Mouse (Mus musculus): ENCODE measurements around the gene Serpina1b.
"Not testable (repeated sequence)": the region's sequence is repeated elsewhere in the genome, so short reads cannot be mapped to it uniquely, and the experiment has no call there.

Serpina1b gene

GRCm38 (mm10) chr12:103830273-103830672 is at the start of gene Serpina1b:
Serpina1b (minus strand) TSS chr12:103830373.
- not testable (repeated sequence) for DNase-seq

- DNase-seq, result not testable (repeated sequence)
These were observed 36.7 kb upstream of the Serpina1b start for GRCm38 (mm10) chr12:103866873-103867272.

DNA sequence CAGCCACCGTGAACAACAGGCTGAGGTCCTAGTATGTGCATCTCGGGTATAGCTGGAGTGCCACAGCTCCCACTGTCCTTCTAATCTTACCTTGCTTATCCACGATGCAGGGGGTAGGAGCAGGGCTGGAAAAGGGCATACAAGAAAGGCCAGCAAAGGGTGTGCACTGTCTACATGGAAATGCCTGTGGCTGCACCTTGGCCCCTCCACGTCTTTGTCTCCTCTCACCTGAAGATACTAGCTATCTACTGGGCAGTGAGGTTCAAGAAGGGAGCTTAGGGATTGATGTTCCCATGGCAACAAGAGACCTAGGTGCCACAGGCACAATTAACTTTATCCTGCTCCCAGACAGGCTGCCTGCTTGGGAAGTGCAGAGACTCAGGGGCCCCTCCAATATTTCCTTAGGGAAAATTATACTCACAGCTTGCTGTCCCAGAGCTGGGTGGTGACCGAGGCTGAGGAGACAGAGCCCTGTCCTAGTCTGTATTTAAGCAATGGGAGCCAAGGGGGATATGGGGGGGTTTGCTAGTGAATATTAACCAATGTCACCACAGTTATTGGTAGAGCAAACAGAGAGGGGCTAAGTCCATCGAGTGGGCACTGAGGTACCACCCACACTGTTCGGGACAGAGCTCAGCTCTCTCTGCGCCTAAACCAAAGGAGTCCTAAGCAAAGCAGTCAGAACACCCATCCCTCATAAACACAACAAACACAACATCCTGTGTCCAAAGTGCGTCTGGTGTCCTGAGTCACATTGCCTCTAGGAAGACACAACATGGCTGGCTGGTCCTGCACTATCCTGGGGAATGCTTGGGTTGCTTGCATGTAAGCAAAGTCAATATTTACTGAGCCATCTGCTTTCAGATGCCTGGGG is 33.2 kb upstream of the Serpina1b start, which contains the start of gene Serpina1a:
Gene Serpina1a (minus strand): TSS at position 462 of the 874 bp plus-strand sequence.
- not testable (repeated sequence) for DNase-seq

- no peak for DNase-seq
These were observed 30.8 kb upstream of the Serpina1b start for GRCm38 (mm10) chr12:103860976-103861375.

DNA sequence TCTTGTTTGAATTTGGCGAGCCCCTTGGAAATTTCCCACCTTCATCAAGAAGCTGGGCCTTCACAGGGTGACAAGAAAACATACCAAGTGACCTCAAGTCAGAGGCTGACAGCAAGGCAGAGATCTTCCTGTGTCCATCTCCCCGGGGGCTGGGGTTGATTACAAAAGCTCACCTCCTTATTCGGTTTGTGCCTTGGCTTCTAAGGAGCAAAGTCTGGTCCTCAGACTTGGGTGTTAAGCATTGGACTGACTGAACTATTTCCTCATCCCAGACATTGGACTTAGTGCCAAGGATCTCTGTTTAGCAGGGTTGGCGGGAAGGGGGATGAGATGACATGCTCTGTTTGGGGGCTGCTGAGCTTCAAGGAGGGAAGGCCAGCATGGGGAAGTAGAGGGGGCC is 30.4 kb upstream of the Serpina1b start:
- not testable (repeated sequence) for DNase-seq

DNA sequence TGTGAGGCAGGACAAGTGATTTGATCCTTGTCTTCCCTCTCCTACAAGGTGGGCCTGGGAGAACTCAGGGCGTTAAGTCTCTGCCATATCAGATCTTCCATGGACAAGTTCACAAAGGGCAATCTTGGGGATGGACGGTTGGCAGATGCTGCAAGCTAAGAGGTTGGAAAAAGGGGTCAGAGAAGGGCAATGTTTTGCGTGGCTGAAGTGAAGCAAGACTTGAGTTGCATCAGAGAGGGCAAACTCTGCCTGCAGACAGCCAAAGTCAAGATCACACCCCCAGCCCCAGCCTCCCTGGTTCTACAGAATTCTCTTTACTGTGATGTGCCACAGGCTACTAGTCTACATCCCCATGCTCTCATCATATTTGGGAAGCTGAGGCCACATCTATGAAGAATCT is 29.4 kb upstream of the Serpina1b start:
- not testable (repeated sequence) for DNase-seq

- not testable (repeated sequence) for DNase-seq
These were observed 22.9 kb upstream of the Serpina1b start for GRCm38 (mm10) chr12:103853032-103853431.

DNA sequence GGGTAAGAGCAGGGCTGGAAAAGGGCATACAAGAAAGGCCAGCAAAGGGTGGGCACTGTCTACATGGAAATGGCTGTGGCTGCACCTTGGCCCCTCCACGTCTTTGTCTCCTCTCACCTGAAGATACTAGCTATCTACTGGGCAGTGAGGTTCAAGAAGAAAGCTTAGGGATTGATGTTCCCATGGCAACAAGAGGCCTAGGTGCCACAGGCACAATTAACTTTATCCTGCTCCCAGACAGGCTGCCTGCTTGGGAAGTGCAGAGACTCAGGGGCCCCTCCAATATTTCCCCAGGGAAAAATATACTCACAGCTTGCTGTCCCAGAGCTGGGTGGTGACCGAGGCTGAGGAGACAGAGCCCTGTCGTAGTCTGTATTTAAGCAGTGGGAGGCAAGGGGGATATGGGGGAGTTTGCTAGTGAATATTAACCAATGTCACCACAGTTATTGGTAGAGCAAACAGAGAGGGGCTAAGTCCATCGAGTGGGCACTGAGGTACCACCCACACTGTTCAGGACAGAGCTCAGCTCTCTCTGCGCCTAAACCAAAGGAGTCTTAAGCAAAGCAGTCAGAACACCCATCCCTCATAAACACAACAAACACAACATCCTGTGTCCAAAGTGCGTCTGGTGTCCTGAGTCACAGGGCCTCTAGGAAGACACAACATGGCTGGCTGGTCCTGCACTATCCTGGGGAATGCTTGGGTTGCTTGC is 2.4 kb downstream of the Serpina1b start:
- not testable (repeated sequence) for DNase-seq

DNA sequence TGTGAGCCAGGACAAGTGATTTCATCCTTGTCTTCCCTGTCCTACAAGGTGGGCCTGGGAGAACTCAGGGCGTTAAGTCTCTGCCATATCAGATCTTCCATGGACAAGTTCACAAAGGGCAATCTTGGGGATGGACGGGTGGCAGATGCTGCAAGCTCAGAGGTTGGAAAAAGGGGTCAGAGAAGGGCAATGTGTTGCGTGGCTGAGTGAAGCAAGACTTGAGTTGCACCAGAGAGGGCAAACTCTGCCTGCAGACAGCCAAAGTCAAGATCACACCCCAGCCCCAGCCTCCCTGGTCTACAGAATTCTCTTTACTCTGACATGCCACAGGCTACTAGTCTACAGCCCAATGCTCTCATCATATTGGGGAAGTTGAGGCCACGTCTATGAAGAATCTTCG is 6.3 kb downstream of the Serpina1b start:
- DNase-seq, result not testable (repeated sequence)

GRCm38 (mm10) chr12:103773246-103773851 is 56.8 kb downstream of the Serpina1b start, which contains the start of gene Serpina1d:
Serpina1d (minus strand) TSS chr12:103773592.
- DNase-seq, result not testable (repeated sequence)

- not testable (repeated sequence) for DNase-seq
These were observed 59.6 kb downstream of the Serpina1b start for GRCm38 (mm10) chr12:103770597-103770996.

GRCm38 (mm10) chr12:103763083-103763482 is 67.1 kb downstream of the Serpina1b start:
- DNase-seq, result not testable (repeated sequence)

GRCm38 (mm10) chr12:103760316-103760715 is 69.9 kb downstream of the Serpina1b start:
- DNase-seq, result not testable (repeated sequence)

DNA sequence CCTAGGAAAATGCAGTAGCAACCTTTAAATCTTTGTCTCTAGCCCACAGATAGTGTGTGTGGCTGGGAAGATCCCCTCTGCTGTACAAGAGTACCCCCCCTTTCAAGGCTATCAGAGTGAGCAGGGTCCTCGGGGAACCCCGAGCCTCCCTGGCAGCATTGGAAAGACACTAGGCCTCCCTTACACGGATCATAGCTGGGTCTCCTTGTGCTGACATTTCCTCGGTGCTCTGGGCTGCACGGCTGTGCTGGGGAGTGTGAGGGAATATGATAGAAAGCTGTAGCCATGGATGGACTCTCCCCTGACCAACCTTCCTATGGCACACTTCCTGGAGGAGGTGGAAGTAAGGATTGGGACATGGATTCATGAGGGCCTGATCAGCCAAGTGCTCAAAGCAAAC is 84.2 kb downstream of the Serpina1b start:
- not testable (repeated sequence) for DNase-seq

- not testable (repeated sequence) for DNase-seq
These were observed 92.2 kb downstream of the Serpina1b start for GRCm38 (mm10) chr12:103737791-103738580.

DNA sequence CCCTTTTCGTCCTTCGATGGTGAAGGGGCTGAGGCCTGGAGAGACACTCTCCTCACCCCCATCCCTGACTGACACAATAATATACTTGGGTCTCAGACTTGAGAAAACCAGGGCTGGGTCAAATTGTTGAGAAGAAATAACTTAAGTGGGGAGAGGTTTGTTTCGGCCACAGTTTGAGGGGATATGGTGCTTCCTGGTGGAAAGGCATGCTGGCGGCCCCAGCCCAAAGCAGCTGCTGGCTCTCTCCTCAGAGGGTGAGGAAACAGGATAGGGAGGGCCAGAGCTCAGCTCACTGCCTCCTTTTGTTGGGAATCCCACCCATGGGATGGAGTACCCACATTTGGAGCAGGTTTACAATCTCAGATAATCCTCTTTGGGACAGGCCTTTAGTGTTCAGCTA is 94.6 kb downstream of the Serpina1b start:
- not testable (repeated sequence) for DNase-seq

DNA sequence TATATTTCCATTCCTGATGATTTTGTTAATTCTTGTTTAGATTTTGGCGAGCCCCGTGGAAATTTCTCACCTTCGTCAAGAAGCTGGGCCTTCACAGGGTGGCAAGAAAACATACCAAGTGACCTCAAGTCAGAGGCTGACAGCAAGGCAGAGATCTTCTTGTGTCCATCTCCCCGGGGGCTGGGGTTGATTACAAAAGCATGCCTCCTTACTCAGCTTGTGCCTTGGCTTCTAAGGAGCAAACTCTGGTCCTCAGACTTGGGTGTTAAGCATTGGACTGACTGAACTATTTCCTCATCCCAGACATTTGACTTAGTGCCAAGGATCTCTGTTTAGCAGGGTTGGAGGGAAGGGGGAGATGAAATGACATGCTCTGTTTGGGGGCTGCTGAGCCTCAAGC is 95.1 kb downstream of the Serpina1b start:
- not testable (repeated sequence) for DNase-seq

DNA sequence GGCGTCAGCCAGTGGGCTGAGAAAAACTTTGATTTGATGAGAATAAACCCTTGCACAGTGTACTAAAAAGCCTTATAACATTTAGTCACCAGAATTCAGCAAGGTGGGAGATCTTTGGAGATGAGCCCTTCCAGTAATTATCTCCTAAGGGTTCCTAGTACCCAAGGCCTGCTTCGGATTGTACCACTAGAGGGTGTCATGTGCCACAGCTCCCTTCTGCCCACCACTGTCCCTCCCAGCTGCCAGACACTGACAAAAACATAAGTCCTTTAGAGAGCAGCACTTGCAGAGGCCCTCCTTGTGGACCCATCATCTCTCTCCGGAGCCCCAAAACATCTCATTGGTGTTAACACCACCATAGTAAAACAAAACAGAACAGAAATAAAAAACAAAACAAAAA is 118.6 kb downstream of the Serpina1b start:
- DNase-seq, result no peak

- no peak for DNase-seq
These were observed 119.8 kb downstream of the Serpina1b start for GRCm38 (mm10) chr12:103710405-103710804.

GRCm38 (mm10) chr12:103706113-103706512 is 124.1 kb downstream of the Serpina1b start:
- DNase-seq, result no peak

DNA sequence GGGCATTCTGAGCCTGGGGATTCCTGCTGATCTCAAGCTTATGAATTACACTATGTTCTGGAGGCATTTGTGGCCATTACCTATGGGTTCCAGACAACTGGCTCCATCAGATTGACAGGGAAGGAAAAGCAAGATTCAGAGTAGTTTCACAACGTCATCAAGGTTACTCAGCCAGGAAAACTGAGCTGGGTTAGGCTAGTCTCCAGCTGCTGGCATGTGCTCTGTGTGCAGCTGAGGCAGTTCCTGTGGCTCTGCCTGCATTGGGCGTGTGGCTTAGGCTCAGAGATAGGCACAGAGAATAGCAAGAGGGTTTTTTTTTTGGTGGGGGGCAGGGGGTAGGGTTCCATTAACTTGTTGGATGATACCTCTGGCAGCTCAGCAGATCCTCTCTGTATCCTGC is 124.6 kb downstream of the Serpina1b start:
- no peak for DNase-seq

GRCm38 (mm10) chr12:103700144-103700750 is 129.9 kb downstream of the Serpina1b start:
- DNase-seq, result no peak
